In the genomic region with DNA sequence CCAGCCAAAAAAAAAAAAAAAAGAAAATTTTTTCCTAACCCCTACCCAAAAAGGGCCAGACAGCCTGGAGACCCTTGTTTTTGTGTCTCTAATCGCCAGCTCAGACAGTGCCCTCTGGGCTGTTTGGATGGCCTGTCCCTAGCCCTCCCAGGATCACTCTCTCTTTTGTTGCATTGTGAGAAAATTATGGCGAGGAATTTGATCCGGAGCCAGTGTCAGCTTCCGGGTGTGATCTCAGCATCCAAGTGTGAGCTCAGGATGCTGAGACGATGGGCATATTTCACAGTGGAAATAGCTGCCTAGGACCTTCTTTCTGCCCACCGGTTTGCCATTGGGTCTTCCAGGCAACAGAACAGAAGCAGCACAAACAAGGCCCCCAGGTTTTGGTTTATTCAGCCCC, we compare ENCODE assay signal across 20 mouse cellular contexts. TPM values are rescaled to one million over a fixed set of nuclear protein-coding genes. Genes with fewer than 3 reads are reported as not detected.
DNase-seq lines count a peak whose midpoint lies in the region; ATAC-seq and TF ChIP-seq lines count a peak whose summit lies in the region.
"Had no signal": no experiment of that assay in that cellular context is flagged by ENCODE, and none has a peak within 500 bp of the region (broad histone marks: within the 10 kb centered on the region; RNA-seq: fewer than 3 reads in every experiment).

No protein-coding gene starts in this region.

- peak overlapping the region; percentile 98 for H3K27ac ChIP-seq in heart, embryonic 11.5 days (ENCODE audit: low read depth, low read length)
- no peak overlapping the region for H3K27ac ChIP-seq in lung, postnatal 0 days (ENCODE audit: low read length)
- H3K27ac ChIP-seq in heart, embryonic 15.5 days = peak overlapping the region; percentile 100
- H3K27ac ChIP-seq: hindbrain, embryonic 13.5 days; limb, embryonic 12.5 days; liver, embryonic 14.5 days; macrophage; neural tube, embryonic 12.5 days had no signal

- intact Hi-C loops in heart, postnatal 36 days (cut with DNase I) = no loop called here

- H3K36me3 ChIP-seq in heart, embryonic 11.5 days (ENCODE audit: control insufficient read depth, insufficient read depth, low read length) = no peaks in the 10 kb centered on the region
- H3K36me3 ChIP-seq in lung, postnatal 0 days (ENCODE audit: insufficient read depth, low read length) = no peaks in the 10 kb centered on the region
- peaks cover under 1% of the 10 kb centered on the region; the same call in 1 of the 2 replicates for H3K36me3 ChIP-seq in heart, embryonic 15.5 days
- H3K36me3 ChIP-seq: hindbrain, embryonic 13.5 days; limb, embryonic 12.5 days; neural tube, embryonic 12.5 days had no signal

- no peaks in the 10 kb centered on the region for H3K27me3 ChIP-seq in heart, embryonic 11.5 days (ENCODE audit: control insufficient read depth, insufficient read depth, low read length)
- H3K27me3 ChIP-seq in lung, postnatal 0 days (replicated peaks; ENCODE audit: insufficient read depth, low read length) = no peaks in the 10 kb centered on the region
- no peaks in the 10 kb centered on the region for H3K27me3 ChIP-seq in heart, embryonic 15.5 days
- H3K27me3 ChIP-seq: neural tube, embryonic 12.5 days; Patski had no signal

- H3K4me3 ChIP-seq in heart, embryonic 11.5 days (ENCODE audit: low read depth, low read length) = peak overlapping the region; percentile 54
- H3K4me3 ChIP-seq in lung, postnatal 0 days (ENCODE audit: low read depth, low read length) = no peak overlapping the region
- peak overlapping the region; percentile 71 for H3K4me3 ChIP-seq in heart, embryonic 15.5 days
- H3K4me3 ChIP-seq: hindbrain, embryonic 13.5 days; limb, embryonic 12.5 days; neural tube, embryonic 12.5 days had no signal

- TF ChIP-seq EP300 in lung, postnatal 0 days (IDR thresholded peaks at IDR 0.05) = no peak

- peaks cover 14% of the 10 kb centered on the region; the same call in 1 of the 2 replicates for H3K4me1 ChIP-seq in heart, embryonic 11.5 days (ENCODE audit: control insufficient read depth, insufficient read depth, low read length)
- H3K4me1 ChIP-seq in lung, postnatal 0 days (ENCODE audit: insufficient read depth, low read depth, low read length) = peaks cover 10% of the 10 kb centered on the region; the same call in 1 of the 2 replicates
- H3K4me1 ChIP-seq in heart, embryonic 15.5 days (replicated peaks) = peaks cover 40% of the 10 kb centered on the region

- peak overlapping the region; percentile 92 for H3K9ac ChIP-seq in heart, embryonic 11.5 days (ENCODE audit: low read depth, low read length)
- peak overlapping the region; percentile 48; the same call in 1 of the 2 replicates for H3K9ac ChIP-seq in lung, postnatal 0 days (replicated peaks; ENCODE audit: low read depth)
- H3K9ac ChIP-seq in heart, embryonic 15.5 days = peak overlapping the region; percentile 56
- H3K9ac ChIP-seq: hindbrain, embryonic 13.5 days; limb, embryonic 12.5 days; liver, embryonic 14.5 days had no signal

- ATAC-seq in heart, embryonic 11.5 days (replicated peaks; ENCODE audit: insufficient number of reproducible peaks, low FRiP score, low TSS enrichment) = no peak
- no peak for ATAC-seq in lung, postnatal 0 days
- ATAC-seq in heart, embryonic 15.5 days (replicated peaks; ENCODE audit: insufficient number of reproducible peaks, insufficient read depth, low FRiP score, low read depth) = no peak
- ATAC-seq: forebrain, embryonic 16.5 days; inflammation-experienced regulatory T-cells, adult 6 months; Patski had no signal

- no peak for DNase-seq in heart, postnatal 36 days
- DNase-seq in lung, postnatal 0 days (ENCODE audit: low spot score) = no peak
- DNase-seq in lung, postnatal 36 days = no peak
- DNase-seq in adrenal gland, postnatal 36 days = no peak
- DNase-seq in neural tube, embryonic 10.5 days (ENCODE audit: extremely low spot score, low spot score) = no peak
- DNase-seq: adrenal gland, adult 8-10 months; cerebellum, adult 11 months; kidney, postnatal 36 days; layer of hippocampus, adult 9-11 months had no signal

- no peak for TF ChIP-seq CTCF in lung, postnatal 0 days (IDR thresholded peaks at IDR 0.05)

- 46% methylated on average over 6 of the region's 6 CpGs for WGBS in heart, embryonic 11.5 days (ENCODE audit: insufficient replicate concordance)
- WGBS in lung, postnatal 0 days = 68% methylated on average over 6 of the region's 6 CpGs
- WGBS in heart, embryonic 15.5 days = 36% methylated on average over 6 of the region's 6 CpGs

- H3K4me2 ChIP-seq in heart, embryonic 11.5 days = peak overlapping the region; percentile 62
- peak overlapping the region; percentile 53; the same call in 1 of the 2 replicates for H3K4me2 ChIP-seq in lung, postnatal 0 days (replicated peaks; ENCODE audit: low read depth, low read length)
- peak overlapping the region; percentile 64 for H3K4me2 ChIP-seq in heart, embryonic 15.5 days
- H3K4me2 ChIP-seq: hindbrain, embryonic 13.5 days; limb, embryonic 12.5 days; midbrain, embryonic 11.5 days; neural tube, embryonic 12.5 days had no signal

- H3K9me3 ChIP-seq in heart, embryonic 11.5 days (replicated peaks; ENCODE audit: control insufficient read depth, low read length) = no peaks in the 10 kb centered on the region
- H3K9me3 ChIP-seq in lung, postnatal 0 days (ENCODE audit: low read length) = no peaks in the 10 kb centered on the region
- no peaks in the 10 kb centered on the region for H3K9me3 ChIP-seq in heart, embryonic 15.5 days (replicated peaks)
- H3K9me3 ChIP-seq: hindbrain, embryonic 13.5 days; limb, embryonic 12.5 days; neural tube, embryonic 12.5 days had no signal

RNA-seq across cellular contexts. Expression of a gene that starts 0.4 kb away (rescaled TPM):
- 841 and 878 TPM in 2 replicates for polyA plus RNA-seq in heart, embryonic 11.5 days (2014; fragmentation: Nextera tagmentation; extraction: Ambion mirVana)
- total RNA-seq in heart, postnatal 36 days (2021) = 1,000 to 10,000 TPM; 2,657 to 2,874 TPM
- 442 and 571 TPM in 2 replicates for polyA plus RNA-seq in lung, postnatal 0 days (2015; fragmentation: Nextera tagmentation; extraction: Ambion mirVana)
- 978 and 1,330 TPM in 2 replicates for polyA plus RNA-seq in heart, embryonic 15.5 days (2015; fragmentation: Nextera tagmentation; extraction: Ambion mirVana)
- 10 to 100 TPM; 21.2 to 46.6 TPM for total RNA-seq in adrenal gland, postnatal 36 days (2021)

RNA-seq across cellular contexts. Expression of a gene that starts 1.4 kb away (rescaled TPM):
- polyA plus RNA-seq in heart, embryonic 11.5 days (2014; fragmentation: Nextera tagmentation; extraction: Ambion mirVana) = 319 and 338 TPM in 2 replicates
- 100 to 1,000 TPM; 132 to 137 TPM for total RNA-seq in heart, postnatal 36 days (2021)
- 30.8 and 32.4 TPM in 2 replicates for polyA plus RNA-seq in lung, postnatal 0 days (2015; fragmentation: Nextera tagmentation; extraction: Ambion mirVana)
- polyA plus RNA-seq in heart, embryonic 15.5 days (2015; fragmentation: Nextera tagmentation; extraction: Ambion mirVana) = 236 and 268 TPM in 2 replicates
- 1 to 10 TPM; 1.5 to 2.2 TPM for total RNA-seq in adrenal gland, postnatal 36 days (2021)
- polyA plus RNA-seq: inflammation-experienced regulatory T-cells, adult 6 months; macrophage had no signal

RNA-seq across cellular contexts. Expression of a gene that starts 4.4 kb away (rescaled TPM):
- polyA plus RNA-seq in heart, embryonic 11.5 days (2014; fragmentation: Nextera tagmentation; extraction: Ambion mirVana) = 7.7 and 9.4 TPM in 2 replicates
- total RNA-seq in heart, postnatal 36 days (2021) = 1 to 10 TPM; 2.5 to 5.5 TPM
- 28.5 and 29.8 TPM in 2 replicates for polyA plus RNA-seq in lung, postnatal 0 days (2015; fragmentation: Nextera tagmentation; extraction: Ambion mirVana)
- 8.7 and 9.2 TPM in 2 replicates for polyA plus RNA-seq in heart, embryonic 15.5 days (2015; fragmentation: Nextera tagmentation; extraction: Ambion mirVana)
- total RNA-seq in adrenal gland, postnatal 36 days (2021) = 1 to 10 TPM; 3.5 to 4.6 TPM
- polyA plus RNA-seq: inflammation-experienced regulatory T-cells, adult 6 months; macrophage had no signal

RNA-seq across cellular contexts. Expression of a gene that starts 11.4 kb away (rescaled TPM):
- 7.3 and 7.5 TPM in 2 replicates for polyA plus RNA-seq in heart, embryonic 11.5 days (2014; fragmentation: Nextera tagmentation; extraction: Ambion mirVana)
- total RNA-seq in heart, postnatal 36 days (2021) = 1 to 10 TPM; 4.2 to 7.4 TPM
- polyA plus RNA-seq in lung, postnatal 0 days (2015; fragmentation: Nextera tagmentation; extraction: Ambion mirVana) = 5.4 and 7.5 TPM in 2 replicates
- polyA plus RNA-seq in heart, embryonic 15.5 days (2015; fragmentation: Nextera tagmentation; extraction: Ambion mirVana) = 9.1 and 9.2 TPM in 2 replicates
- 1 to 10 TPM; 5.6 to 6.2 TPM for total RNA-seq in adrenal gland, postnatal 36 days (2021)

RNA-seq across cellular contexts. Expression of a gene that starts 17.3 kb away (rescaled TPM):
- 9.8 and 9.9 TPM in 2 replicates for polyA plus RNA-seq in heart, embryonic 11.5 days (2014; fragmentation: Nextera tagmentation; extraction: Ambion mirVana)
- total RNA-seq in heart, postnatal 36 days (2021) = 1 to 10 TPM; 6.0 to 6.6 TPM
- polyA plus RNA-seq in lung, postnatal 0 days (2015; fragmentation: Nextera tagmentation; extraction: Ambion mirVana) = 10.2 and 12.1 TPM in 2 replicates
- 7.6 and 10.2 TPM in 2 replicates for polyA plus RNA-seq in heart, embryonic 15.5 days (2015; fragmentation: Nextera tagmentation; extraction: Ambion mirVana)
- 1 to 10 TPM; 4.2 to 6.1 TPM for total RNA-seq in adrenal gland, postnatal 36 days (2021)
